Mouse (Mus musculus) liver, postnatal 0 days (tissue): ENCODE data around the gene Gm9747. TPM values are rescaled to one million over a fixed set of nuclear protein-coding genes. Genes with fewer than 3 reads are reported as not detected.

Experiments
- ATAC-seq: fragments of 200-750 bp; cut with Nextera tagmentation; 2 replicates; pipeline ENCODE4 v1.8.0; 2017; ENCODE audit warnings: mild to moderate bottlenecking, moderate library complexity
- DNase-seq: peaks from one replicate; pipeline ENCODE4 v3.0.0-alpha.2; 2016
- H3K27ac ChIP-seq: fragments of 300-500 bp; sonication (generic); 2 replicates; pipeline ENCODE4 v1.5.1; 2014; ENCODE audit warnings: antibody characterized with exemption, moderate library complexity, mild to moderate bottlenecking, low read depth
- H3K27me3 ChIP-seq: fragments of 300-500 bp; sonication (generic); 2 replicates; pipeline ENCODE4 v1.6.1; 2014; ENCODE audit warnings: low read length, control low read depth, mixed read lengths; ENCODE audit not compliant: insufficient read depth
- H3K36me3 ChIP-seq: fragments of 300-500 bp; sonication (generic); replicated peaks from 2 replicates; pipeline ENCODE4 v1.6.1; 2014; ENCODE audit warnings: mild to moderate bottlenecking, control low read depth, low read length, moderate library complexity, mixed read lengths; ENCODE audit not compliant: insufficient read depth
- H3K4me1 ChIP-seq: fragments of 300-500 bp; sonication (generic); 2 replicates; pipeline ENCODE4 v1.6.1; 2014; ENCODE audit warnings: antibody characterized with exemption, mild to moderate bottlenecking, control low read depth; ENCODE audit not compliant: insufficient read depth
- H3K4me2 ChIP-seq: fragments of 300-500 bp; sonication (generic); 2 replicates; pipeline ENCODE4 v1.6.1; 2014; ENCODE audit warnings: low read depth, mild to moderate bottlenecking, low read length, moderate library complexity, mixed read lengths
- H3K4me3 ChIP-seq: fragments of 300-500 bp; sonication (generic); 2 replicates; pipeline ENCODE4 v1.5.1; 2014; ENCODE audit warnings: low read depth, low read length
- H3K9ac ChIP-seq: fragments of 300-500 bp; sonication (generic); replicated peaks from 2 replicates; pipeline ENCODE4 v1.6.1; 2014; ENCODE audit warnings: mild to moderate bottlenecking, moderate library complexity
- H3K9me3 ChIP-seq: fragments of 300-500 bp; sonication (generic); 2 replicates; pipeline ENCODE4 v1.6.1; 2016; ENCODE audit warnings: mild to moderate bottlenecking, control low read depth, low read length, mixed read lengths
- CTCF ChIP-seq: sonication (generic); IDR thresholded peaks from 2 replicates; pipeline ENCODE4 v1.5.1; 2016; ENCODE audit warnings: antibody characterized with exemption, low read depth
- EP300 ChIP-seq: IDR thresholded peaks from 2 replicates; pipeline ENCODE4 v1.6.1; 2016; ENCODE audit warnings: antibody characterized with exemption, low read depth, mild to moderate bottlenecking
- WGBS: fragments of 180-500 bp; shearing (Covaris S2); extraction: QIAGEN DNeasy Blood & Tissue Kit; methylation state at CpG from one replicate; pipeline ENCODE4 v1.1.7; 2014; ENCODE audit not compliant: insufficient replicate concordance; 5-methylcytosine and 5-hydroxymethylcytosine counted together
- polyA plus RNA-seq: library from polyadenylated mRNA; unstranded; fragments of >200 nt; fragmentation: Nextera tagmentation; extraction: Ambion mirVana; gene quantifications from 2 replicates; pipeline ENCODE4 v1.2.1, GENCODE M21; 2015

Gm9747 gene
- polyA plus RNA-seq, 1 experiment from 2014 or later, result 3.4 TPM

GRCm38 (mm10) chr1:82247221-82247951 lies 14.5 kb downstream of the Gm9747 start:
- DNase-seq (peak; percentile 23), ATAC-seq (peak; percentile 65)
- Histone ChIP-seq H3K9ac (no peak overlapping the region), H3K9me3 (no peaks in the 10 kb centered on the region), H3K36me3 (no peaks in the 10 kb centered on the region), H3K4me2 (no peak overlapping the region), H3K27me3 (no peaks in the 10 kb centered on the region), H3K27ac (no peak overlapping the region), H3K4me3 (no peak overlapping the region), H3K4me1 (0 out of 2 replicates have a peak, but pooled peaks cover 3% of the 10 kb centered on the region)
- no peak for TF ChIP-seq CTCF
- no peak for TF ChIP-seq EP300
- WGBS, result 55% methylated on average over 10 of the region's 10 CpGs

DNA sequence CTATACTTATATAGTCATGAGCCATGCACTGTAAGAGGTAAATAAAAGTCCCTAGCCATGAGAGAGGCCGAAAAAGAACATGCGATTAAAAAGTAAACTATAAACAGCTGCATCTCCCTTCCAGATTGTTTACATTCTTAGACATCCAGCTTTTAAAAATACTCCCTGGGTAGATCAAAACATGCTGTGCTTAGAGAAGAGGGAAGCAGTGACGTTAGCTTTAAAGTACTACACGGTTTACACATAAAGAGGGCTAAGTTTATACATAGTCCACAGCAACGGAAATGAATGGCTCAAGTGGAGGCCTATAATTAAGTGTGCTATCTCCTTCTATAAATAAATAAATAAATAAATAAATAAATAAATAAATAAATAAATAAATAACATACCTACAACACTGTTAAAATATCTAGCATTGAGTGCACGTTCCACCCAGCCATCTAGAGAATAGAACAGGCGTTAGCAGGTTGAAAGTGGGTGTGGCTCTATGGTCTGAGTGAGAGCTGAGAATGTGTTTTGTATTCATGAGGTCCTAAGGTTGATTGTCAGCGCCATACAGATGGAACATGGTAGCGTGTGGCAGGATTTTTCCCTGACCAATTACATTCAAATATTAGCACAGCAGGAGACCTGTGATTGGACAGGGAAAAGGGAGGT lies 21.0 kb downstream of the Gm9747 start:
- H3K9ac ChIP-seq, result no peak overlapping the region
- 80% methylated on average over 9 of the region's 9 CpGs for WGBS
- TF ChIP-seq CTCF (no peak), EP300 (no peak)
- DNase-seq, result no peak
- no peak overlapping the region for H3K27ac ChIP-seq
- H3K4me3 ChIP-seq, result no peak overlapping the region
- H3K36me3 ChIP-seq, result no peaks in the 10 kb centered on the region
- no peak for ATAC-seq
- 0 out of 2 replicates have a peak, but pooled peaks cover 3% of the 10 kb centered on the region for H3K4me1 ChIP-seq
- no peaks in the 10 kb centered on the region for H3K9me3 ChIP-seq
- no peaks in the 10 kb centered on the region for H3K27me3 ChIP-seq
- H3K4me2 ChIP-seq, result no peak overlapping the region

- ATAC-seq (no peak), DNase-seq (no peak)
- Histone ChIP-seq H3K27ac (no peak overlapping the region), H3K4me2 (no peak overlapping the region), H3K9ac (no peak overlapping the region), H3K9me3 (no peaks in the 10 kb centered on the region), H3K4me1 (0 out of 2 replicates have a peak, but pooled peaks cover 3% of the 10 kb centered on the region), H3K27me3 (no peaks in the 10 kb centered on the region), H3K4me3 (no peak overlapping the region), H3K36me3 (no peaks in the 10 kb centered on the region)
- no peak for TF ChIP-seq EP300
- WGBS, result 56% methylated on average over 5 of the region's 5 CpGs
Observed at GRCm38 (mm10) chr1:82257457-82257856, 24.5 kb downstream of the Gm9747 start.

DNA sequence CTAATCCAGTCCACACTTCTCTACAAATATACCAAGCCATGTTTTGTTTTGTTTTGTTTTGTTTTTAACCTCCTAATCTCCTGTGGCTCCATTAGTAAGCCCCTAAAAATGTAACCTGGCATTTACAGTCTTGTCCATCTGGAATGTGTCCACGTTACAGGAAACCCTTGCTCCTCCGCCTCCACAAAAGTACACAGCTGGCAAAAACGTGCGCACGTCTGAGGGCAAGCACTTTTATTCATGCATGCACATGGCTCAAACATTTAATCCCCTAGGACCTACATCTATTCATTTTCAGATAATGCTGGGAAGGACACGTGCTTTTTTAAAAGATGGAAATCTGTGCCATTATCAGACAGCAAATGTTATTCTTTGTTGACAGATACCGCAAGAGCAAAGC lies 25.4 kb downstream of the Gm9747 start:
- Histone ChIP-seq H3K9ac (no peak overlapping the region), H3K4me2 (no peak overlapping the region), H3K27ac (no peak overlapping the region), H3K9me3 (no peaks in the 10 kb centered on the region), H3K4me3 (no peak overlapping the region), H3K4me1 (0 out of 2 replicates have a peak, but pooled peaks cover 3% of the 10 kb centered on the region), H3K27me3 (no peaks in the 10 kb centered on the region), H3K36me3 (no peaks in the 10 kb centered on the region)
- 57% methylated on average over 7 of the region's 7 CpGs for WGBS
- ATAC-seq, result no peak
- no peak for DNase-seq
- TF ChIP-seq CTCF, result no peak
- TF ChIP-seq EP300, result no peak

- WGBS, result 66% methylated on average over 3 of the region's 3 CpGs
- TF ChIP-seq EP300 (no peak), CTCF (no peak)
- ATAC-seq, result no peak
- H3K27me3 ChIP-seq, result no peaks in the 10 kb centered on the region
- no peak overlapping the region for H3K4me2 ChIP-seq
- H3K9ac ChIP-seq, result no peak overlapping the region
- H3K9me3 ChIP-seq, result no peaks in the 10 kb centered on the region
- no peaks in the 10 kb centered on the region for H3K36me3 ChIP-seq
- H3K27ac ChIP-seq, result no peak overlapping the region
- no peak overlapping the region for H3K4me3 ChIP-seq
- no peak for DNase-seq
- H3K4me1 ChIP-seq, result 0 out of 2 replicates have a peak, but pooled peaks cover 3% of the 10 kb centered on the region
Observed at GRCm38 (mm10) chr1:82260055-82260454, 27.1 kb downstream of the Gm9747 start.

DNA sequence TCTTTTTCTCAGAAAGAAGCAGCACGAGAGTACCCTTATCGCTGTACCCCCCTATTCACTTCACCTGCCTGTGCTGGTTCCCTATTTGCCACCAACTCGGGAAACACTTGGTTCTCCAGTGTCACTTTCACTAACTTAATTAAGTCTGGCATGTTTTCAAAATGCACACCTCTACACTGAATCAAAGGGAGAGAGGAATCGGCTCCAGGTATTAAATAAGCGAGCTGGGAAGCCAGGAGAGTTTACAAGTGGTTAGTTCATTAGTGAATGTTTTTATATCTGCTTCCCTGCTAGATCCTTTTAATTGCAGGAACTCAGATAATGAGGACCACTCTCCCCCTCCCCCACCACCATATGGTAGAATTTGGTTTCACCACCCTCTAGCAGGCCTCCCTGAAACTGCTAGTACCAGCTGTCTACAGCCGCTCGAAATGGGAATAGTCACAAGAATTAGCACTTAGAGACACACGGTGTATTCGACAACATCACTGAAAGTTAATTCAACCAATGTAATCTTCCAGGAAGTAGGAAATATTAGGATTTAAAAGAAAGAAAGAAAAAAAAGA lies 28.2 kb downstream of the Gm9747 start:
- no peak overlapping the region for H3K4me3 ChIP-seq
- H3K9me3 ChIP-seq, result no peaks in the 10 kb centered on the region
- 68% methylated on average over 9 of the region's 9 CpGs for WGBS

More for the DNA sequence above, 28.2 kb downstream of the Gm9747 start:
- H3K9ac ChIP-seq, result no peak overlapping the region
- DNase-seq (no peak), ATAC-seq (no peak)
- H3K27me3 ChIP-seq, result no peaks in the 10 kb centered on the region
- H3K36me3 ChIP-seq, result no peaks in the 10 kb centered on the region
- H3K27ac ChIP-seq, result no peak overlapping the region
- 0 out of 2 replicates have a peak, but pooled peaks cover 3% of the 10 kb centered on the region for H3K4me1 ChIP-seq
- TF ChIP-seq EP300 (no peak), CTCF (no peak)
- no peak overlapping the region for H3K4me2 ChIP-seq
